Mouse (Mus musculus) liver, adult 2 months (tissue): ENCODE results near the gene Gpank1. TPM values are rescaled to one million over a fixed set of nuclear protein-coding genes. Genes with fewer than 3 reads are reported as not detected.

ENCODE experiments used
- DNase-seq: peaks from one replicate; pipeline ENCODE4 v3.0.0-alpha.2; 2011; ENCODE audit warnings: low read depth, low spot score; ENCODE audit errors: extremely low read depth
- H3K27ac ChIP-seq: fragments of 200-500 bp; replicated peaks from 2 replicates; pipeline ENCODE4 v1.5.1; 2012; ENCODE audit warnings: low read depth, mild to moderate bottlenecking, control low read depth, inconsistent platforms, low read length; ENCODE audit not compliant: insufficient read depth
- H3K27me3 ChIP-seq: fragments of 200-500 bp; 2 replicates; pipeline ENCODE4 v1.6.1; 2012; ENCODE audit warnings: mild to moderate bottlenecking, moderate library complexity, low read length, inconsistent platforms; ENCODE audit not compliant: control insufficient read depth, insufficient read depth
- H3K36me3 ChIP-seq: fragments of 200-500 bp; 2 replicates; pipeline ENCODE4 v1.6.1; 2012; ENCODE audit warnings: low read length, inconsistent platforms; ENCODE audit not compliant: control insufficient read depth, insufficient read depth
- H3K4me1 ChIP-seq: fragments of 200-500 bp; 2 replicates; pipeline ENCODE4 v1.6.1; 2011; ENCODE audit warnings: low read length; ENCODE audit not compliant: control insufficient read depth, insufficient read depth
- H3K4me3 ChIP-seq: fragments of 200-500 bp; 2 replicates; pipeline ENCODE4 v1.5.1; 2011; ENCODE audit warnings: low read depth, mild to moderate bottlenecking, control low read depth, low read length, moderate library complexity; ENCODE audit not compliant: insufficient read depth
- H3K79me2 ChIP-seq: fragments of 200-500 bp; 2 replicates; pipeline ENCODE4 v1.6.1; 2012; ENCODE audit warnings: inconsistent platforms, mild to moderate bottlenecking, low read length, moderate library complexity; ENCODE audit not compliant: control insufficient read depth, insufficient read depth
- H3K9ac ChIP-seq: fragments of 200-500 bp; 2 replicates; pipeline ENCODE4 v1.6.1; 2012; ENCODE audit warnings: low read depth, mild to moderate bottlenecking, control low read depth, inconsistent platforms, low read length
- CTCF ChIP-seq: fragments of 200-500 bp; IDR thresholded peaks from 2 replicates; pipeline ENCODE4 v1.5.1; 2011; ENCODE audit warnings: low read depth, low read length, control low read depth
- POLR2A ChIP-seq: fragments of 200-500 bp; IDR thresholded peaks from 2 replicates; pipeline ENCODE4 v1.6.1; 2011; ENCODE audit warnings: low read length, control low read depth; ENCODE audit not compliant: insufficient read depth; ENCODE audit errors: extremely low read depth
- WGBS: fragments of 180-500 bp; shearing (Covaris S2); methylation state at CpG from one replicate; pipeline ENCODE4 v1.1.7; 2018; 5-methylcytosine and 5-hydroxymethylcytosine counted together
- polyA plus RNA-seq: library from polyadenylated mRNA; depleted of rRNA; stranded (reverse); fragments of >200 nt; gene quantifications from 2 replicates; pipeline ENCODE4 v1.2.3, GENCODE M21; 2012
- total RNA-seq: library from RNA; depleted of rRNA; stranded (reverse); fragments of >200 nt; gene quantifications from 2 replicates; pipeline ENCODE4 v1.2.3, GENCODE M21; 2014

Gpank1 gene
- total and polyA plus RNA-seq, 2 experiments = 9.8 to 11.4 TPM

DNA sequence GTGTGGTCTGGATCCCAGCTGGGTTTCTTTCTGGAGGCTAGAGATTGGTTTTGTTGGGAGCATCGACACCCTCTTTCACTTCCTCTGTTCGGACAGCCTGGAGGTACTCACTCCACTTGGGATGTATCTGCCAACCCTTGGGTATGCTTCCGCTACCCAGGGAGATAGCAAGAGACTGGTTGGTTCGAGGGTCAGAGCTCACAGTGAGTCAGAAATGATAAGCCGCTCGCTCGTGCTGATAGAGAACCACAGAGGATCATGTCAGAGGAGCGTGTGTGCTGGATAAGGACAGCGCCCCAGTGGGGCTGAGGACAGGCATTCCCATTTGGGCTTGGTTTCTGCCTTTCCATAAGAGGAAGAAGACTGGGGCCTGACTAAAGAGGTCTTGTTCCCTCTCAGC lies 41.5 kb upstream of the Gpank1 start:
- Histone ChIP-seq H3K4me3 (no peak overlapping the region), H3K27me3 (no peaks in the 10 kb centered on the region), H3K9ac (no peak overlapping the region), H3K27ac (no peak overlapping the region), H3K36me3 (no peaks in the 10 kb centered on the region), H3K4me1 (0 out of 2 replicates have a peak, but pooled peaks cover 2% of the 10 kb centered on the region), H3K79me2 (no peaks in the 10 kb centered on the region)
- WGBS = 45% methylated on average over 9 of the region's 9 CpGs
- no peak for DNase-seq
- TF ChIP-seq CTCF (peak; percentile 17; the same call in 1 of the 2 replicates), POLR2A (no peak)

DNA sequence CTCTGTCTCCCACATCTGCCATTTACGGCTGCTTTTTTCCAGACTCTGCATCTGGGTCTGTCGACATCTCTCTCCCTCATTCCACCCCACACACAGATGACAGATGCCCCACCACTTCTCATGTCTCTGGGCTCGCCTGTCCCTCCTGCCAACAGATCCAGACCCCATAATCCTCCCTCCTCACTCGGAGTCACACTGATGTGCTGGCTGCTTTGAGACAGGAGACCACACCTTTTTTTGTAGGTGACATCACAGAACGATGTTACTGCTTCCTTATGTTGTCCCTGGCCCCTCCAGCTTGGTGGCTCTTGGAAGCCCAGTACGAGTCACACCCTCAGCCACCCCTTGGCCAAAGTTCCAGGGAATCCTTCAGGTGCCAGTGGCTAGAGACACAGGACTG lies 41.0 kb upstream of the Gpank1 start:
- Histone ChIP-seq H3K4me1 (0 out of 2 replicates have a peak, but pooled peaks cover 2% of the 10 kb centered on the region), H3K27ac (no peak overlapping the region), H3K27me3 (no peaks in the 10 kb centered on the region), H3K9ac (no peak overlapping the region), H3K4me3 (no peak overlapping the region), H3K36me3 (no peaks in the 10 kb centered on the region), H3K79me2 (no peaks in the 10 kb centered on the region)
- 63% methylated on average over 6 of the region's 6 CpGs for WGBS
- TF ChIP-seq CTCF (no peak), POLR2A (no peak)
- DNase-seq = no peak

GRCm38 (mm10) chr17:35080710-35081109 lies 40.5 kb upstream of the Gpank1 start:
- no peak overlapping the region for H3K4me3 ChIP-seq
- H3K27me3 ChIP-seq = no peaks in the 10 kb centered on the region
- H3K27ac ChIP-seq = no peak overlapping the region
- H3K9ac ChIP-seq = no peak overlapping the region
- TF ChIP-seq POLR2A (no peak), CTCF (no peak)
- H3K79me2 ChIP-seq = no peaks in the 10 kb centered on the region
- WGBS = 92% methylated on average over 4 of the region's 4 CpGs
- no peaks in the 10 kb centered on the region for H3K36me3 ChIP-seq
- H3K4me1 ChIP-seq = 0 out of 2 replicates have a peak, but pooled peaks cover 2% of the 10 kb centered on the region
- DNase-seq = no peak

DNA sequence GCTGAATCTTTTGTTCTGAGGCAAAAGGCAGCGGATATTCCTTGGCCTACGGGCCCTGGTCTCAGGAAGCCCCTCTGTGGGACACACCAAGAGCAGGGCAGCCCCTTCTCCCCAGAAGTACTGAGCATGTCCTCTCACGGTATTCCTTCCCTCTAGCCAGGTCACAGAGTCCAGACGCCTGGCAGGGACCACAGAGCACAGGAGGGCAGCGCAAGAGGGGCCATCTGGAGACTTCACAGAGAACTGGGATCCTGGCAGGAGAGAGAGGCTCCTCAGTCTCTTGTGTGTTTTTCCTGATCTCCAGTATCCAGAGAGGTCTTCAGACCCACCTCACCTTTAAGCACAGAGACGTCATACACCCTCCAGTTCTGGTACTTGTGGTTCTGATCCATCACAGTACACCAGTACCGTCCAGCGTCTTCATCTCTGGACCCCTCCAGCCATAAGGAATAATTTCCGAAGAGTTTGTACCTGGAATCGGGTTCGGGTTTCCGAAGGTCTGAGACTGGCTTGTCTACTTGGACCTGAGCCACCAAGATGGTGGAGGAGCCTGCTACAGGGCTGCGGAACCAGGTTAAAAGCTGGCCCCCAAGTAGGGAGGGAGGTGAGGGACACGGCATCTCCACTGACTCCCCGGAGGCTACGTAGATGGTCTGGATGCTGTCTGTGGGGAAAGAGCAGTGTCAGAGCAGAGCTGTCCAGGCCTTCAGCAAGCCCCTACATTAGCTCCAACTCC lies 38.2 kb upstream of the Gpank1 start:
- no peaks in the 10 kb centered on the region for H3K36me3 ChIP-seq
- no peak overlapping the region for H3K9ac ChIP-seq
- 0 out of 2 replicates have a peak, but pooled peaks cover 2% of the 10 kb centered on the region for H3K4me1 ChIP-seq
- H3K27ac ChIP-seq = no peak overlapping the region
- 93% methylated on average over 16 of the region's 16 CpGs for WGBS
- TF ChIP-seq CTCF (no peak), POLR2A (no peak)
- no peaks in the 10 kb centered on the region for H3K79me2 ChIP-seq
- no peak for DNase-seq
- H3K27me3 ChIP-seq = no peaks in the 10 kb centered on the region
- H3K4me3 ChIP-seq = no peak overlapping the region

DNA sequence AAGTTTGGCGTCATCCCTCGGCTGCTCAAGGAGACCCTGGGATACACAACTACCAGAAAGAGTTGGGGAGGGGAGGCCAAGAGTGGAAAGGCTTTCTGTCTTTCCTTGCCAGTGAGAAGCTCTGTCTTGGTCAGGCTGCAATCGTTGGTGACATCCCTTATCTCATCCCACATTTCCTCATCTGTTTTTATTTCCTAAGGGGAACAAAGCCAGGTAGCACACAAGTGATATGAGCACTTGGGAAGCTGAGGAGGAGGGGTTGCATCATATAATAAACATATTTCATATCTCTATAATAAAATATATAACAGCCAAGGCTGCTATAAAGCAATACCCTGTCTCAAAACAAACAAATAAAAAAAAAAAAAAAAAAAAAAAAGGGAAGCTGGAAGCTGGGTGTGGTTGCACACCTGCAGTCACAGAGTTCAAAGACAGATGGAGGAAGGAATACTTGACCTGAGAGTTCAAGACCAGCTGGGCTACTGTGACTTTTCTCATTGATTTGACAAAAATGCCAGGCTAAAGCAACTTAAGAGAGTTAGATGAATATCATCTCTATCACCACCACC lies 37.2 kb upstream of the Gpank1 start:
- no peak for TF ChIP-seq POLR2A
- TF ChIP-seq CTCF = no peak
- 67% methylated on average over 3 of the region's 3 CpGs for WGBS
- H3K27ac ChIP-seq = no peak overlapping the region

More for the DNA sequence above, 37.2 kb upstream of the Gpank1 start:
- no peak overlapping the region for H3K9ac ChIP-seq
- H3K79me2 ChIP-seq = no peaks in the 10 kb centered on the region
- no peaks in the 10 kb centered on the region for H3K27me3 ChIP-seq
- no peak for DNase-seq
- 0 out of 2 replicates have a peak, but pooled peaks cover 2% of the 10 kb centered on the region for H3K4me1 ChIP-seq
- no peak overlapping the region for H3K4me3 ChIP-seq
- no peaks in the 10 kb centered on the region for H3K36me3 ChIP-seq
